Mouse (Mus musculus) G1E (cell line): Measurements from ENCODE around the gene Ms4a10. TPM values are rescaled to one million over a fixed set of nuclear protein-coding genes. Genes with fewer than 3 reads are reported as not detected.

Source experiments
- ATAC-seq: 2 replicates; pipeline ENCODE4 v1.8.0; 2016; ENCODE audit warnings: mild to moderate bottlenecking; ENCODE audit not compliant: insufficient number of reproducible peaks, poor library complexity, low FRiP score, severe bottlenecking; ENCODE audit errors: extremely low read depth
- DNase-seq: peaks from one replicate; pipeline ENCODE4 v3.0.0; 2012; ENCODE audit warnings: low spot score
- H3K27me3 ChIP-seq: 2 replicates; pipeline ENCODE4 v1.6.1; 2012; ENCODE audit warnings: mild to moderate bottlenecking, low read length, inconsistent platforms; ENCODE audit not compliant: insufficient read depth
- H3K36me3 ChIP-seq: replicated peaks from 2 replicates; pipeline ENCODE3; 2012; ENCODE audit warnings: mild to moderate bottlenecking, inconsistent platforms
- H3K4me1 ChIP-seq: 2 replicates; pipeline ENCODE4 v1.6.1; 2012; ENCODE audit warnings: low read depth, low read length, inconsistent platforms, mixed read lengths; ENCODE audit not compliant: insufficient read depth
- H3K4me3 ChIP-seq: 2 replicates; pipeline ENCODE4 v1.5.1; 2012; ENCODE audit warnings: low read depth, mild to moderate bottlenecking, inconsistent platforms, low read length, moderate library complexity, mixed read lengths
- H3K9me3 ChIP-seq: replicated peaks from 2 replicates; pipeline ENCODE4 v1.6.1; 2012; ENCODE audit warnings: inconsistent platforms
- CTCF ChIP-seq: IDR thresholded peaks from 2 replicates; pipeline ENCODE4 v1.5.1; 2012; ENCODE audit warnings: low read depth, low read length, inconsistent platforms, mixed read lengths
- GATA1 ChIP-seq: IDR thresholded peaks from 2 replicates; pipeline ENCODE4 v1.6.1; 2012; ENCODE audit warnings: borderline replicate concordance, low read length, inconsistent platforms, mixed read lengths
- GATA2 ChIP-seq: IDR thresholded peaks from 2 replicates; pipeline ENCODE4 v1.6.1; 2012; ENCODE audit warnings: low read depth, low read length, inconsistent platforms, borderline replicate concordance
- POLR2AphosphoS5 ChIP-seq: IDR thresholded peaks from 2 replicates; pipeline ENCODE4 v1.6.1; 2012; ENCODE audit warnings: low read depth, low read length, inconsistent platforms; ENCODE audit not compliant: insufficient replicate concordance
- TAL1 ChIP-seq: conservative IDR thresholded peaks from 2 replicates; pipeline ENCODE4 v1.6.1; 2012; ENCODE audit warnings: low read depth, low read length, inconsistent platforms, mixed read lengths
- polyA plus RNA-seq: library from polyadenylated mRNA; stranded (reverse); fragments of >175 nt; gene quantifications from 2 replicates; pipeline ENCODE4 v1.2.3, GENCODE M21; 2012
- total RNA-seq, 2 experiments: library from RNA; stranded (forward) in 1 of 2; stranded (reverse) in 1 of 2; fragments of 200-1000 nt in 1 of 2; fragments of >200 nt in 1 of 2; fragmentation: Nextera tagmentation in 1 of 2; gene quantifications; 2 replicates each; pipeline ENCODE4 v1.2.3; 2014 to 2017

The Ms4a10 gene
- total and polyA plus RNA-seq, 3 experiments, result 0.05 TPM; not detected in 2

- TF ChIP-seq GATA2 (no peak), TAL1 (no peak), CTCF (no peak), POLR2AphosphoS5 (no peak), GATA1 (no peak)
- Histone ChIP-seq H3K36me3 (peaks cover 63% of the 10 kb centered on the region), H3K4me1 (peaks cover 16% of the 10 kb centered on the region), H3K4me3 (0 out of 2 replicates have a peak overlapping the region, but pooled peaks have one; percentile 8), H3K9me3 (peaks cover 10% of the 10 kb centered on the region), H3K27me3 (peaks cover 12% of the 10 kb centered on the region; the same call in 1 of the 2 replicates)
- ATAC-seq (no peak), DNase-seq (no peak)
Measured at GRCm38 (mm10) chr19:10940801-10941457, 33.5 kb downstream of the Ms4a10 start.

GRCm38 (mm10) chr19:10940097-10940800 lies 34.2 kb downstream of the Ms4a10 start:
- peaks cover 11% of the 10 kb centered on the region for H3K9me3 ChIP-seq
- H3K4me3 ChIP-seq, result 0 out of 2 replicates have a peak overlapping the region, but pooled peaks have one; percentile 8
- ATAC-seq (no peak), DNase-seq (no peak)
- peaks cover 56% of the 10 kb centered on the region for H3K36me3 ChIP-seq
- TF ChIP-seq GATA1, result no peak
- TF ChIP-seq POLR2AphosphoS5, result peak; percentile 25; the same call in 1 of the 2 replicates
- H3K4me1 ChIP-seq, result peaks cover 14% of the 10 kb centered on the region
- peaks cover 12% of the 10 kb centered on the region; the same call in 1 of the 2 replicates for H3K27me3 ChIP-seq

GRCm38 (mm10) chr19:10938771-10939170 lies 35.7 kb downstream of the Ms4a10 start:
- Histone ChIP-seq H3K4me3 (no peak overlapping the region), H3K9me3 (peaks cover 11% of the 10 kb centered on the region), H3K36me3 (peaks cover 41% of the 10 kb centered on the region), H3K27me3 (peaks cover 18% of the 10 kb centered on the region), H3K4me1 (peaks cover 10% of the 10 kb centered on the region)
- DNase-seq (peak; percentile 39), ATAC-seq (no peak)
- TF ChIP-seq TAL1 (no peak), POLR2AphosphoS5 (no peak), GATA1 (no peak), CTCF (no peak), GATA2 (no peak)

GRCm38 (mm10) chr19:10937110-10937563 lies 37.3 kb downstream of the Ms4a10 start, which contains the start of gene Ptgdr2:
Gene Ptgdr2 (plus strand): TSS chr19:10937160.
- no peak for DNase-seq
- Histone ChIP-seq H3K4me1 (peaks cover 10% of the 10 kb centered on the region), H3K4me3 (no peak within 1 kb of the TSS), H3K36me3 (peaks cover 25% of the 10 kb centered on the region), H3K27me3 (peaks cover 18% of the 10 kb centered on the region), H3K9me3 (peaks cover 11% of the 10 kb centered on the region)
- no peak for TF ChIP-seq POLR2AphosphoS5
- TF ChIP-seq TAL1, result no peak
- TF ChIP-seq CTCF, result no peak
- TF ChIP-seq GATA1, result no peak
- no peak for TF ChIP-seq GATA2
- ATAC-seq, result no peak

GRCm38 (mm10) chr19:10936077-10936476 lies 38.4 kb downstream of the Ms4a10 start:
- peaks cover 24% of the 10 kb centered on the region for H3K27me3 ChIP-seq
- ATAC-seq (no peak), DNase-seq (no peak)

GRCm38 (mm10) chr19:10935029-10935428 lies 39.4 kb downstream of the Ms4a10 start:
- no peak overlapping the region for H3K4me3 ChIP-seq

More at GRCm38 (mm10) chr19:10936077-10936476, 38.4 kb downstream of the Ms4a10 start:
- peaks cover 10% of the 10 kb centered on the region for H3K4me1 ChIP-seq
- H3K9me3 ChIP-seq, result peaks cover 11% of the 10 kb centered on the region
- TF ChIP-seq GATA1, result no peak
- no peak for TF ChIP-seq TAL1
- TF ChIP-seq CTCF, result peak; percentile 26; the same call in 1 of the 2 replicates
- TF ChIP-seq POLR2AphosphoS5, result no peak
- peaks cover 14% of the 10 kb centered on the region for H3K36me3 ChIP-seq
- no peak overlapping the region for H3K4me3 ChIP-seq

More at GRCm38 (mm10) chr19:10935029-10935428, 39.4 kb downstream of the Ms4a10 start:
- TF ChIP-seq GATA2 (no peak), POLR2AphosphoS5 (no peak), TAL1 (no peak), CTCF (no peak), GATA1 (no peak)
- Histone ChIP-seq H3K27me3 (peaks cover 29% of the 10 kb centered on the region), H3K4me1 (peaks cover 9% of the 10 kb centered on the region), H3K36me3 (peaks cover 4% of the 10 kb centered on the region), H3K9me3 (peaks cover 4% of the 10 kb centered on the region)
- DNase-seq, result no peak
- ATAC-seq, result no peak
